Mouse (Mus musculus): ENCODE measurements at regions not wholly inside any gene's neighbourhood (a gene's known extent, or its start where the extent isn't known, plus 50 kb on each side); places are given as distances from the start of the nearest gene placed in this dataset.

GRCm38 (mm10) chr15:59263433-59264328 lies 374.6 kb downstream of the Gm49356 start:
- no peak for DNase-seq (ENCODE audit: extremely low spot score in 1 of 2, low spot score in 1 of 2)

Measured in layer of hippocampus, postnatal 25 days (tissue).